Mouse (Mus musculus): ENCODE data around the gene B3galt5. TPM values are rescaled to one million over a fixed set of nuclear protein-coding genes. Genes with fewer than 3 reads are reported as not detected.

Gene B3galt5
- polyA plus RNA-seq (2015; fragmentation: Nextera tagmentation; extraction: Ambion mirVana) = 0.16 and 1.6 TPM in 2 replicates

DNA sequence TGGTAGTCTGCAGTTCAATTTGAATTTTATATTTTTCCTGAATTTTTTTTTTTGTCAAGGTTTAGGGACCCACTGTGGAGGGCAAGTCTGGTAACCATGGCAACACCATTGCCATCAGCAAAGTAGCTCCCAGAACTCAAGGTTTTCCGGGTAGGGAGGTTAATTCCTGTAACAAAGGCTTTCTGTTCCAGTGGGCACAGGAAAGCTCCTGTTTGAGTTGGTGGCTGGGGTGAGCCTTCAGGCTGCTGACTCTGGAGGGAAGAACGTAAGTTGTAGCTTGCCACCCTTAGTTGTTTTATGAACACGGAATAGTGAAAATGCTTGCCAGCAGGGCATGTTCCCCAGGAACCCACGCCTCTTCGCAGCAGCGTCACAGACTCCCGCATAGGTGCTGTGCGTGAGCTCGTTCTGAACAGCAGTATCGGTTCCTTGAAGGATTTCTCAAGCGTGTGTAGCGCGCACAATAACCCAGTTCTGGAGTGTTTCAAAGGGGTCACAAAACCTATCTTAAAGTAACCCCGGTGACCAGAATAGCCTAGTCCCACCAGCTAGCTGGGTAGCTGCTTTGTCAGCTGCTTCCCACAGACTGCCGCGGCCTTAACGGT is at the start of gene B3galt5:
Gene B3galt5 (plus strand): TSS at position 436 of the 605 bp plus-strand sequence.
- H3K9ac ChIP-seq = no peak within 1 kb of the TSS
- no peaks in the 10 kb centered on the region for H3K9me3 ChIP-seq (replicated peaks)
- 76% methylated on average over 17 of the region's 17 CpGs for WGBS
- no peak within 1 kb of the TSS for H3K4me2 ChIP-seq
- no peak within 1 kb of the TSS for H3K27ac ChIP-seq
- no peak within 1 kb of the TSS for H3K4me3 ChIP-seq
- no peaks in the 10 kb centered on the region for H3K4me1 ChIP-seq (replicated peaks)
- H3K27me3 ChIP-seq = no peaks in the 10 kb centered on the region
- ATAC-seq (replicated peaks; ENCODE audit: insufficient number of reproducible peaks, insufficient read depth, low FRiP score, low read depth) = no peak
- H3K36me3 ChIP-seq = no peaks in the 10 kb centered on the region

DNA sequence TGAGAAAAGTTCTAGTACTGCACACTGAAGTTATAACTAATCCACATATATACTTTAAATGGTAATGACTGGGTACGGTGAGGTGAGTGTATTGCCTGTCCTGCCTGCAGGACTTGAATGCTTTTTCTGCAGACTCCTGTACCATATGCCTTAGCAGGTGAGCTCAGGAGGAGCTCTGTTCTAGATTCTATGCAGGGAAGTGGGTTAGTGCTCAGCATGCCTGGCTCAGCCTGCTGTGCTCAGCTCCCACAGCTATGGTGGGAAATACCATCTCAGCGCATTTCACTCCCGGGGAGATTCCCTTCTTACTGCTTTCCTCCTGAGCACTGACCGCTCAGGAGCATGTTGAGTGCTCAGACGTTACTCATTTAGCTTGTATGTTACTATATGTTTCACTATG is 48.0 kb upstream of the B3galt5 start:
- no peak for ATAC-seq (replicated peaks; ENCODE audit: insufficient number of reproducible peaks, insufficient read depth, low FRiP score, low read depth)
- Histone ChIP-seq H3K4me2 (no peak overlapping the region), H3K4me1 (replicated peaks) (peaks cover 5% of the 10 kb centered on the region; the same call in 1 of the 2 replicates), H3K27me3 (no peaks in the 10 kb centered on the region), H3K27ac (no peak overlapping the region), H3K36me3 (no peaks in the 10 kb centered on the region), H3K9me3 (replicated peaks) (no peaks in the 10 kb centered on the region), H3K4me3 (no peak overlapping the region), H3K9ac (no peak overlapping the region)
- 86% methylated on average over 5 of the region's 5 CpGs for WGBS

DNA sequence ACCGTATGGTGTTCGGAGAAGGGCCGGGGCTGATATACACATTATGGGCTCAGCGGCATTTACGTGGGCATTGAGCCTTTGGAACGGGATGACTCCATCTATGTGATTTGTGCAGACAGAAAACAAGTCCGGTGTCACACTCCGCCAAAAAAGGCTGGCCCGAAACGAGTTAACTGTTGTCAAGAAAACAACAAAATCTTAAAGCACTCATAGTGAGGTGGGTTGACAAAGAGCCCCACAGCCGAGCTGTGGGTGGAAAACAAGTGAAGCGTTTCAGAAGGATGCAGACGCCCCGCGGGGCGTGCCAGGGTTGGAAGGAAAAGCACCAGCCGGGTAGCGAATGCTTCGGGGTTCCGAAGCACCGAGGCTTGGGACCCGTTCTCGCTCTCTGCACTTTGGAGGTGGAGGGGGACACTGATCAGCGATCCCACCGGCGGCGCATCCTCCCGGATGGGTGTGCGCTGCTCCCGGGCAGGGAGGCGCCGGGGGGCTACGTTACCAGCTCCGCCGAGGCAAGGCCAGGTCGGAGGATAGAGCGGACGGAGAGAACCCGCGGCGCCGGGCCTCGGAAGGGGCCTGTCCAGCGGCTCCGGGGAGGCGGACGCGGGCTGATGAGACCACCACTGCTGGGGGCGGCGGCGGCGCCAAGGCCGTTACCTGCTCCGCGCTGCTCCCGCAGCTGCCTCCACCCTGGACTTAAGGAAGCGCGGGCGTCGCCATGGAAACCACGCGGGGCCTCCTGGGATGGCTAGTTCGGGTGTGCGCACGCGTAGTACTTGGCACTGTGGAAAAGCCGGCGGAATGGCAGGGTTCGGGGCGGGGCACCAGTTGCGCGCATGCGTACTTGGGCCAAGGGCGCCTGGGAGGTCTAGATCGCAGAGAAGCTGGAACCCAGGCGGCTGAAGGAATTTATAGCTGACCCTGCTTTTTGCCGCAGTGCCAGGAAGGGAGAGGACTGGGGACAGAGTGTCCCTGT is 43.8 kb upstream of the B3galt5 start, which contains the start of gene Lca5l:
Gene Lca5l (minus strand): TSS at position 741 of the 976 bp plus-strand sequence.
- peak within 1 kb of the TSS; percentile 78 for H3K4me2 ChIP-seq
- no peaks in the 10 kb centered on the region for H3K27me3 ChIP-seq
- no peaks in the 10 kb centered on the region for H3K36me3 ChIP-seq
- H3K9me3 ChIP-seq (replicated peaks) = no peaks in the 10 kb centered on the region
- under 1% methylated on average over 77 of the region's 77 CpGs for WGBS
- peak within 1 kb of the TSS; percentile 88 for H3K27ac ChIP-seq
- peak; percentile 96 for ATAC-seq (replicated peaks; ENCODE audit: insufficient number of reproducible peaks, insufficient read depth, low FRiP score, low read depth)
- H3K4me3 ChIP-seq = peak within 1 kb of the TSS; percentile 74
- peaks cover 8% of the 10 kb centered on the region; the same call in 1 of the 2 replicates for H3K4me1 ChIP-seq (replicated peaks)
- peak within 1 kb of the TSS; percentile 72 for H3K9ac ChIP-seq

DNA sequence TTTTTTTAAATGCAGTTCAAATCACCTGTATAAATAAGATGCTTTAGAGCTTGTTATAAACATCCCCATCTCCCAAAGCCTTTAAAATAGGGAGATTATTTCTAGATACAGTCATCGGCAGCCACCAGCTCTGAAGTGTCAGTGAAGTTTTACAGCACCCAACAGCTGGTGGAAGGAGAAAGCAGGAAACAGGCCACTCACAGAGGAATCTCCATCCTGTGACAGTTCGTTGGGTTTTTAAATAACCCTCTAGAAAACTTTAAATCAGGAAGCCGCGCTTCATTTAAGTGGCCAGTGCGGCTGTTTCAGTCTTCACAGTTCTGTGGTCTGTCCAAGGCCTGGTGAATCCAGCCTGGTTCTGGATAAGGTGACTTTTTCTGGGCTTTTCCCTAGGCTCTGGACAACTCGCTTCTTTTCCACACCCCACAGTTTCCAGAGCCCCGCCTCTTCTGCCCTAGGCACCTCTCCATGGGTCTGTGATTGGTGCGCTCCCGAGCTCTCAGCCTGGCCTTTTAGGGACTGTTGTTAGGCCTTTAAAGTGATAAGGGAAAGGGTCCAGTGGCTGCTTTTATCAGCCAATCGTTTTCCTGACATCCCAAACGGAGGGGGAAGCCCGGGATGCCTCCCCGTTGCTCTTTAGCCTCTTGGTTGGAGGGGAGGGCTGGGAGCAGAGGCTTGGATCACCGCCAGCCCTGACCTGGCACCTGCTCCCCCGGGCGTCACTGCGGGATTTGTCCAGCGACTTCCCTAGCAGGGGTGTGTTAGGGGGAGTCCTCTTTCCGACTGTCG is 35.5 kb upstream of the B3galt5 start, which contains the start of gene Sh3bgr:
Gene Sh3bgr (plus strand): TSS at position 538 of the 789 bp plus-strand sequence.
- no peaks in the 10 kb centered on the region for H3K9me3 ChIP-seq (replicated peaks)
- H3K27ac ChIP-seq = peak within 1 kb of the TSS; percentile 97
- H3K9ac ChIP-seq = peak within 1 kb of the TSS; percentile 71
- H3K4me1 ChIP-seq (replicated peaks) = peaks cover 13% of the 10 kb centered on the region
- peak within 1 kb of the TSS; percentile 57 for H3K4me3 ChIP-seq
- no peaks in the 10 kb centered on the region for H3K27me3 ChIP-seq
- WGBS = 5% methylated on average over 20 of the region's 20 CpGs
- peak; percentile 95 for ATAC-seq (replicated peaks; ENCODE audit: insufficient number of reproducible peaks, insufficient read depth, low FRiP score, low read depth)
- H3K4me2 ChIP-seq = peak within 1 kb of the TSS; percentile 63
- no peaks in the 10 kb centered on the region for H3K36me3 ChIP-seq

DNA sequence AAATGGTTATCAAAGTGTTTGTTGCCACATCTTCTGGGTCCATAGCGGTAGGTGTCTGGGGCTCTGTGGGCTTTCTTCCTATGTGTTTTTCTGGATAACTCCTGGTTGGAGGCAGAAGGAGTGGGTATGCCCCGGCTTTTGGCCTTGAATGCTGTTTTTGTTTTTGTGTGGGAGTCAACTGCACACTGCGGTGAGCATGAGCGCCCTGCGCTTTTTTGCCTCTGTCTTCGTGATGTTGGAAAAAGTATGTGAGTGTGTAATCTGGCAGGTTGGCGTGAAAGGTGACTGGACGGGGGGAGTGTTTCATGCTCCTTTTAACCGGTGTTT is 34.9 kb upstream of the B3galt5 start:
- H3K27ac ChIP-seq = peak overlapping the region; percentile 97
- H3K9ac ChIP-seq = peak overlapping the region; percentile 71
- H3K4me1 ChIP-seq (replicated peaks) = peaks cover 18% of the 10 kb centered on the region
- ATAC-seq (replicated peaks; ENCODE audit: insufficient number of reproducible peaks, insufficient read depth, low FRiP score, low read depth) = no peak
- H3K36me3 ChIP-seq = no peaks in the 10 kb centered on the region
- no peaks in the 10 kb centered on the region for H3K9me3 ChIP-seq (replicated peaks)
- H3K27me3 ChIP-seq = no peaks in the 10 kb centered on the region
- 16% methylated on average over 9 of the region's 9 CpGs for WGBS
- peak overlapping the region; percentile 57 for H3K4me3 ChIP-seq
- H3K4me2 ChIP-seq = peak overlapping the region; percentile 63

DNA sequence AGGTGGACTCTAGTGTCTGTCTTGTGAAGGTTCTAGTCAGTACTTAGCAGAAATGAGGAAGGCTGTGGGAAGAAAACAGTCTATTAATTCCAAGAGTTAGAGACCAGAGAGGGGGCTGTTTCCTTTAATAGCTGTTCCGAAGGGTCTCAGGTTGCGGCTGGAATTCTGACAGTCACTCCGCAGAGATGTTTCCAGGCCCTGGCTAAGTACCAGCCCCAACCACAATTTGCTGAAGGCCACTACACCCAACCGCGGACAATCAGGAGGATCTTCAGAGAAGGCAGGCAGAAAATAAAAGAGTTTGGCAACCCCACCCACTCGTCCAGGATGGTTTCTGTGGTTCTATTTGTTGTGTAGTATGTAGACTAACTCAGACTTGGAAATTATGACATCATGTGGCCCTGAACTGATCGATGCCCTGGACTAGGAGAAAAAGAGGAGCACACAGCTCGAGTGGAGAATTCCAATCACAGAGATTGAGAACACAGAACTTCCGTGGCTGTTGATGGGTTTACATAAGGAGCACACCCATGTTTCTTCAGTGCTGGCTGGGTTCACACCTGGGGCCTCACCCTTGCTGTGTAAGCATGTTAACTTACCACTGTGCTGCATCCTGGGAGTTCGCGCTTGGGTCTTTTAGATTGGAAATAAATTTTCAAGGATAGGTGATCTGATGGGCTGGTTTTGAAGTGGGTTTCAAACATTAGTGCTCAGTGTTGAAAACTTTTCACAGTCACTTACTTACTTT is 33.9 kb upstream of the B3galt5 start:
- WGBS = 39% methylated on average over 11 of the region's 11 CpGs
- H3K9ac ChIP-seq = peak overlapping the region; percentile 71

DNA sequence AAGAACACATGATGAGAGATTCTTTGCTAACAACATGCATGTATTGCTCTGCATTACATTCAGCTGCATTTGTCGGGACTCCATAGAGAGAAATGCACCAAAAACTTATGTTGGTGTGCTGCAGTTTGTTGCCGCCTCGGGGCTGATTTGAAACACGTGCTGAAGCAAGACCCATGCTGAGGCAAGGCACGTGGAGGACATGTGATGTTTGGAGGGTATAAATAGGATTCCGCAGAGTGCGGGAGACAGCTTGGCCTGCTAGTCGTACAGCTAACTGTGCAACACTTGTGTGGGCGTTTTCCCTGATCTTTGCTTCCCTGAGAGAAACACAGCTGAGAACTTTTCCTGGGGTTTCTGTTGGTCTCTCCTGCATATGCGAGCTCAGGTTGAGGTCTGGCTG is 25.8 kb upstream of the B3galt5 start:
- no peak overlapping the region for H3K4me3 ChIP-seq
- H3K27me3 ChIP-seq = no peaks in the 10 kb centered on the region
- H3K36me3 ChIP-seq = peaks cover 6% of the 10 kb centered on the region; the same call in 1 of the 2 replicates
- WGBS = 44% methylated on average over 10 of the region's 10 CpGs
- no peak overlapping the region for H3K9ac ChIP-seq
- H3K4me1 ChIP-seq (replicated peaks) = peaks cover 65% of the 10 kb centered on the region
- peak overlapping the region; percentile 92 for H3K27ac ChIP-seq
- no peak overlapping the region for H3K4me2 ChIP-seq
- no peak for ATAC-seq (replicated peaks; ENCODE audit: insufficient number of reproducible peaks, insufficient read depth, low FRiP score, low read depth)
- H3K9me3 ChIP-seq (replicated peaks) = no peaks in the 10 kb centered on the region

More for the DNA sequence above, 33.9 kb upstream of the B3galt5 start:
- Histone ChIP-seq H3K27ac (peak overlapping the region; percentile 97), H3K4me1 (replicated peaks) (peaks cover 28% of the 10 kb centered on the region), H3K9me3 (replicated peaks) (no peaks in the 10 kb centered on the region), H3K4me3 (peak overlapping the region; percentile 57), H3K4me2 (peak overlapping the region; percentile 63), H3K36me3 (no peaks in the 10 kb centered on the region), H3K27me3 (no peaks in the 10 kb centered on the region)
- ATAC-seq (replicated peaks; ENCODE audit: insufficient number of reproducible peaks, insufficient read depth, low FRiP score, low read depth) = no peak

DNA sequence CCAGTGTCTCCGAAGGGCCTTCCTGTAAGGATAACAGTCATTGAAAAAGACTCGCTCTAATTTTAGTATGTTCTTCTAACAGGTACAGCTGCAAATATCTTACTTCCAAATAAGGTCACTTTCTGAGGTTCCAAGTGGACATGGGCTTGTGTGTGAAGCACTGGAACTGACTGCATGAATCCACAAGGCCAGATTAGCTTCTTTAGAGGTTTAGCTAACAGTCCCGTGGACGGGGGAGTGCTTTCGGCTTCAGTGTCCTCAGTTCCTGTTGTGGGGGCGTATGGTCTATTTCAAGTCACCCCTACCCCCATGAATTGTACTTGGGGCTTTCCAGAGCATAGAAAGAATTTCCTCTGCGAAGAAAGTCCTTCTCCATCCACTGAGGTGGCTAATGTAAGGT is 24.7 kb upstream of the B3galt5 start:
- Histone ChIP-seq H3K36me3 (peaks cover 6% of the 10 kb centered on the region; the same call in 1 of the 2 replicates), H3K9ac (no peak overlapping the region), H3K27me3 (no peaks in the 10 kb centered on the region), H3K4me2 (no peak overlapping the region), H3K4me1 (replicated peaks) (peaks cover 55% of the 10 kb centered on the region), H3K27ac (peak overlapping the region; percentile 92), H3K9me3 (replicated peaks) (no peaks in the 10 kb centered on the region), H3K4me3 (no peak overlapping the region)
- WGBS = 37% methylated on average over 7 of the region's 7 CpGs
- peak; percentile 48 for ATAC-seq (replicated peaks; ENCODE audit: insufficient number of reproducible peaks, insufficient read depth, low FRiP score, low read depth)

DNA sequence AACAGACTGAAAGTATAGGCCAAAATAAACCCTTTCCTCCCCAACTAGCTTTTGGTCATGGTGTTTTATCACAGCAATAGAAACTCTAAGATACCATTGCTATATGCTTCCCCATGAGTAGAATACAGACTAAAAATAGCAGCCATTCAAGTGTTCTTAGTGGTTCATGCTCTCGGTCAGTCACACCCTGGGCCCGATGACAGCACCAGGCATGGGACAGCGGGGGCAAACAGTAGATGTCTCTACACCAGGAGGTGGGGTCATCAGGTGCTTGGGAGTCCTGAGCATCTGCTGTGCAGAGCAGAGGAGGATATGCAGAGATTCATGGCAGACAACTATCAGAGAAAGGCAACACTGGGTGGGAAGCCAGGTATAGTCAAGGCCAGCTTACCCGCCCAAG is 22.6 kb upstream of the B3galt5 start:
- Histone ChIP-seq H3K4me2 (peak overlapping the region; percentile 22; the same call in 1 of the 2 replicates), H3K4me3 (no peak overlapping the region), H3K36me3 (peaks cover 12% of the 10 kb centered on the region; the same call in 1 of the 2 replicates), H3K9me3 (replicated peaks) (no peaks in the 10 kb centered on the region), H3K27ac (peak overlapping the region; percentile 92), H3K4me1 (replicated peaks) (peaks cover 43% of the 10 kb centered on the region), H3K27me3 (no peaks in the 10 kb centered on the region), H3K9ac (no peak overlapping the region)
- whole genome bisulfite sequencing = 60% methylated on average over 4 of the region's 4 CpGs
- ATAC-seq (replicated peaks; ENCODE audit: insufficient number of reproducible peaks, insufficient read depth, low FRiP score, low read depth) = peak; percentile 86

DNA sequence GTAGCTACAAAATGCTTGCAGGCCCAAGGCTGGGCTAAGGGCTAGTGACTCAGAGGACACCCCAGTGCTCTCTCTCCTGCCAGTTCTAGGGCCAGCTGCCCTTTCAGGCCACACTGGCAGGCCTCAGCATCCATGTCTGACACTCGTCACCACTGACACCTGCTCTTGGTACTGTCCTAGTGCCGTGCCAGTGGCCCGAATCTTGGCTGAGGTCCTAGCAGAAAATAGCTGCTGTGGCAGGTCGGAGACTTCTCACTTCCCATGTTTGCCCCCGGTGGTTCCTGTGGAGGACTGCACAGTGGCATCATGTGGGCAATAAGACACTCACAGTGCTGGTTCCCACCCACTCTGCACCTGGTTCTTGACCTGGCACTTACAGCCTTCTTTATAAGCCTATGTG is 14.1 kb upstream of the B3galt5 start:
- Histone ChIP-seq H3K27ac (peak overlapping the region; percentile 68), H3K4me2 (no peak overlapping the region), H3K4me1 (replicated peaks) (peaks cover 31% of the 10 kb centered on the region), H3K9ac (no peak overlapping the region), H3K9me3 (replicated peaks) (no peaks in the 10 kb centered on the region), H3K27me3 (no peaks in the 10 kb centered on the region), H3K4me3 (no peak overlapping the region), H3K36me3 (peaks cover 23% of the 10 kb centered on the region)
- 33% methylated on average over 5 of the region's 5 CpGs for WGBS
- peak; percentile 65 for ATAC-seq (replicated peaks; ENCODE audit: insufficient number of reproducible peaks, insufficient read depth, low FRiP score, low read depth)
